Mouse (Mus musculus) urinary bladder, postnatal 25 days (tissue): ENCODE measurements around the gene Cd86.

Experiments used
- DNase-seq: peaks from one replicate; pipeline ENCODE4 v3.0.0; 2022; ENCODE audit warnings: low spot score

Gene Cd86

GRCm38 (mm10) chr16:36655910-36656309 is 10.0 kb downstream of the Cd86 start:
- DNase-seq, result no peak

GRCm38 (mm10) chr16:36655199-36655598 is 10.7 kb downstream of the Cd86 start:
- no peak for DNase-seq

GRCm38 (mm10) chr16:36651174-36651766 is 14.6 kb downstream of the Cd86 start:
- no peak for DNase-seq

- DNase-seq, result no peak
Measured at GRCm38 (mm10) chr16:36650511-36650910, 15.4 kb downstream of the Cd86 start.

- no peak for DNase-seq
Measured at GRCm38 (mm10) chr16:36649304-36649703, 16.6 kb downstream of the Cd86 start.

- DNase-seq, result no peak
Measured at GRCm38 (mm10) chr16:36645124-36645523, 20.8 kb downstream of the Cd86 start.

- no peak for DNase-seq
Measured at GRCm38 (mm10) chr16:36642696-36643046, 23.2 kb downstream of the Cd86 start.

- no peak for DNase-seq
Measured at GRCm38 (mm10) chr16:36641830-36642695, 23.8 kb downstream of the Cd86 start.

GRCm38 (mm10) chr16:36640993-36641392 is 24.9 kb downstream of the Cd86 start:
- DNase-seq, result no peak

- no peak for DNase-seq
Measured at GRCm38 (mm10) chr16:36639812-36640504, 25.9 kb downstream of the Cd86 start.

- no peak for DNase-seq
Measured at GRCm38 (mm10) chr16:36636800-36637199, 29.1 kb downstream of the Cd86 start.

GRCm38 (mm10) chr16:36634971-36635710 is 30.7 kb downstream of the Cd86 start:
- DNase-seq, result no peak

GRCm38 (mm10) chr16:36634421-36634820 is 31.5 kb downstream of the Cd86 start:
- no peak for DNase-seq

GRCm38 (mm10) chr16:36632229-36632628 is 33.7 kb downstream of the Cd86 start:
- DNase-seq, result no peak

- no peak for DNase-seq
Measured at GRCm38 (mm10) chr16:36631607-36632006, 34.3 kb downstream of the Cd86 start.

- DNase-seq, result no peak
Measured at GRCm38 (mm10) chr16:36627740-36628139, 38.1 kb downstream of the Cd86 start.

- no peak for DNase-seq
Measured at GRCm38 (mm10) chr16:36626567-36627197, 39.2 kb downstream of the Cd86 start.

GRCm38 (mm10) chr16:36625909-36626308 is 40.0 kb downstream of the Cd86 start:
- DNase-seq, result no peak

- DNase-seq, result no peak
Measured at GRCm38 (mm10) chr16:36622320-36622719, 43.6 kb downstream of the Cd86 start.

GRCm38 (mm10) chr16:36621108-36621507 is 44.8 kb downstream of the Cd86 start:
- no peak for DNase-seq

- no peak for DNase-seq
Measured at GRCm38 (mm10) chr16:36613701-36614100, 52.2 kb downstream of the Cd86 start.

GRCm38 (mm10) chr16:36602632-36603031 is 63.2 kb downstream of the Cd86 start:
- DNase-seq, result no peak
